Mouse (Mus musculus): Measurements from ENCODE around the gene Spred3. TPM values are rescaled to one million over a fixed set of nuclear protein-coding genes. Genes with fewer than 3 reads are reported as not detected.
A peak's percentile ranks its signal among the peaks of the same experiment; 100 is the strongest.
"Not testable (repeated sequence)": the region's sequence is repeated elsewhere in the genome, so short reads cannot be mapped to it uniquely, and the experiment has no call there.

Spred3 gene
- polyA plus RNA-seq, 1 experiment, result 4.1 TPM

GRCm38 (mm10) chr7:29212199-29212765, 42.1 kb upstream of the Spred3 start:
- Histone ChIP-seq H3K79me2 (ENCODE audit: control insufficient read depth, insufficient read depth) (no peaks in the 10 kb centered on the region), H3K27me3 (ENCODE audit: control insufficient read depth, insufficient read depth, insufficient read length) (no peaks in the 10 kb centered on the region), H3K4me2 (ENCODE audit: low read depth) (peak overlapping the region; percentile 81), H3ac (ENCODE audit: control insufficient read depth, insufficient read length) (no peak overlapping the region), H3K4me3 (peak overlapping the region; percentile 22), H3K36me3 (ENCODE audit: control insufficient read depth, insufficient read depth) (no peaks in the 10 kb centered on the region)
- no peak for TF ChIP-seq MAX (IDR thresholded peaks at IDR 0.05; ENCODE audit: low read depth)
- no peak for TF ChIP-seq POLR2AphosphoS2 (IDR thresholded peaks at IDR 0.05; ENCODE audit: insufficient read length, low read depth)
- no peak for TF ChIP-seq REST (IDR thresholded peaks at IDR 0.05; ENCODE audit: insufficient read depth, insufficient read length)
- TF ChIP-seq MYOG (IDR thresholded peaks at IDR 0.05; ENCODE audit: control insufficient read depth in 1 of 3, insufficient read depth in 1 of 3, insufficient read length in 2 of 3, low read depth in 2 of 3), result no peak
- TF ChIP-seq USF1 (IDR thresholded peaks at IDR 0.05; ENCODE audit: low read depth), result no peak
- TF ChIP-seq TCF3 (IDR thresholded peaks at IDR 0.05; ENCODE audit: insufficient read length, low read depth), result no peak
- TF ChIP-seq POLR2A (IDR thresholded peaks at IDR 0.05; ENCODE audit: insufficient read length, low read depth), result no peak
- no peak for TF ChIP-seq MYOD1 (IDR thresholded peaks at IDR 0.05; ENCODE audit: control insufficient read depth in 1 of 3, insufficient read length in 2 of 3, low read depth in 2 of 3)

- Histone ChIP-seq H3K4me3 (peak overlapping the region; percentile 22), H3K79me2 (ENCODE audit: control insufficient read depth, insufficient read depth) (no peaks in the 10 kb centered on the region), H3K4me2 (ENCODE audit: low read depth) (peak overlapping the region; percentile 81), H3K36me3 (ENCODE audit: control insufficient read depth, insufficient read depth) (no peaks in the 10 kb centered on the region), H3K27me3 (ENCODE audit: control insufficient read depth, insufficient read depth, insufficient read length) (no peaks in the 10 kb centered on the region), H3ac (ENCODE audit: control insufficient read depth, insufficient read length) (no peak overlapping the region)
- TF ChIP-seq TCF3 (IDR thresholded peaks at IDR 0.05; ENCODE audit: insufficient read length, low read depth) (no peak), CEBPB (IDR thresholded peaks at IDR 0.05; ENCODE audit: insufficient read depth, poor library complexity, severe bottlenecking) (no peak), POLR2AphosphoS2 (IDR thresholded peaks at IDR 0.05; ENCODE audit: insufficient read length, low read depth) (no peak), MYOG (IDR thresholded peaks at IDR 0.05; ENCODE audit: control insufficient read depth in 1 of 3, insufficient read depth in 1 of 3, insufficient read length in 2 of 3, low read depth in 2 of 3) (no peak), MYOD1 (IDR thresholded peaks at IDR 0.05; ENCODE audit: control insufficient read depth in 1 of 3, insufficient read length in 2 of 3, low read depth in 2 of 3) (no peak), E2F4 (IDR thresholded peaks at IDR 0.05; ENCODE audit: insufficient read depth) (no peak), SRF (IDR thresholded peaks at IDR 0.05; ENCODE audit: control insufficient read depth, insufficient read length, low read depth) (no peak), TCF12 (IDR thresholded peaks at IDR 0.05; ENCODE audit: insufficient read depth, poor library complexity, severe bottlenecking) (no peak), REST (IDR thresholded peaks at IDR 0.05; ENCODE audit: insufficient read depth, insufficient read length) (no peak), USF1 (IDR thresholded peaks at IDR 0.05; ENCODE audit: low read depth) (no peak), POLR2A (IDR thresholded peaks at IDR 0.05; ENCODE audit: insufficient read length, low read depth) (no peak), MAX (IDR thresholded peaks at IDR 0.05; ENCODE audit: low read depth) (no peak)
Measured at GRCm38 (mm10) chr7:29211415-29212198, 41.4 kb upstream of the Spred3 start.

- not testable (repeated sequence) for H3K27me3 ChIP-seq (ENCODE audit: control insufficient read depth, insufficient read depth, insufficient read length); H3ac ChIP-seq (ENCODE audit: control insufficient read depth, insufficient read length)
- H3K4me3 ChIP-seq, result peak overlapping the region; percentile 22
Measured at GRCm38 (mm10) chr7:29211013-29211412, 40.8 kb upstream of the Spred3 start.

GRCm38 (mm10) chr7:29202577-29202976, 32.4 kb upstream of the Spred3 start:
- Histone ChIP-seq H3K79me2 (ENCODE audit: control insufficient read depth, insufficient read depth) (no peaks in the 10 kb centered on the region), H3K4me3 (no peak overlapping the region), H3ac (ENCODE audit: control insufficient read depth, insufficient read length) (no peak overlapping the region), H3K27me3 (ENCODE audit: control insufficient read depth, insufficient read depth, insufficient read length) (peaks cover 10% of the 10 kb centered on the region), H3K36me3 (ENCODE audit: control insufficient read depth, insufficient read depth) (no peaks in the 10 kb centered on the region), H3K4me2 (ENCODE audit: low read depth) (no peak overlapping the region)
- TF ChIP-seq TCF12 (IDR thresholded peaks at IDR 0.05; ENCODE audit: insufficient read depth, poor library complexity, severe bottlenecking), result no peak
- TF ChIP-seq SRF (IDR thresholded peaks at IDR 0.05; ENCODE audit: control insufficient read depth, insufficient read length, low read depth), result no peak
- TF ChIP-seq USF1 (IDR thresholded peaks at IDR 0.05; ENCODE audit: low read depth), result no peak
- no peak for TF ChIP-seq MYOD1 (IDR thresholded peaks at IDR 0.05; ENCODE audit: control insufficient read depth in 1 of 3, insufficient read length in 2 of 3, low read depth in 2 of 3)
- no peak for TF ChIP-seq POLR2A (IDR thresholded peaks at IDR 0.05; ENCODE audit: insufficient read length, low read depth)
- TF ChIP-seq MYOG (IDR thresholded peaks at IDR 0.05; ENCODE audit: control insufficient read depth in 1 of 3, insufficient read depth in 1 of 3, insufficient read length in 2 of 3, low read depth in 2 of 3), result no peak
- TF ChIP-seq CEBPB (IDR thresholded peaks at IDR 0.05; ENCODE audit: insufficient read depth, poor library complexity, severe bottlenecking), result no peak
- TF ChIP-seq E2F4 (IDR thresholded peaks at IDR 0.05; ENCODE audit: insufficient read depth), result no peak
- no peak for TF ChIP-seq MAX (IDR thresholded peaks at IDR 0.05; ENCODE audit: low read depth)
- TF ChIP-seq REST (IDR thresholded peaks at IDR 0.05; ENCODE audit: insufficient read depth, insufficient read length), result no peak
- no peak for TF ChIP-seq POLR2AphosphoS2 (IDR thresholded peaks at IDR 0.05; ENCODE audit: insufficient read length, low read depth)
- TF ChIP-seq TCF3 (IDR thresholded peaks at IDR 0.05; ENCODE audit: insufficient read length, low read depth), result no peak

More at GRCm38 (mm10) chr7:29211013-29211412, 40.8 kb upstream of the Spred3 start:
- H3K4me2 ChIP-seq (ENCODE audit: low read depth), result peak overlapping the region; percentile 81
- H3K79me2 ChIP-seq (ENCODE audit: control insufficient read depth, insufficient read depth); H3K36me3 ChIP-seq (ENCODE audit: control insufficient read depth, insufficient read depth): not testable (repeated sequence)

GRCm38 (mm10) chr7:29194230-29194629, 24.0 kb upstream of the Spred3 start:
- not testable (repeated sequence) for H3K79me2 ChIP-seq (ENCODE audit: control insufficient read depth, insufficient read depth); H3K4me3 ChIP-seq; H3K27me3 ChIP-seq (ENCODE audit: control insufficient read depth, insufficient read depth, insufficient read length); H3K36me3 ChIP-seq (ENCODE audit: control insufficient read depth, insufficient read depth); H3ac ChIP-seq (ENCODE audit: control insufficient read depth, insufficient read length); H3K4me2 ChIP-seq (ENCODE audit: low read depth)

GRCm38 (mm10) chr7:29181323-29181722, 11.1 kb upstream of the Spred3 start:
- Histone ChIP-seq H3K36me3 (ENCODE audit: control insufficient read depth, insufficient read depth) (peaks cover 12% of the 10 kb centered on the region), H3K79me2 (ENCODE audit: control insufficient read depth, insufficient read depth) (peaks cover 39% of the 10 kb centered on the region)
- H3K4me2 ChIP-seq (ENCODE audit: low read depth); H3K27me3 ChIP-seq (ENCODE audit: control insufficient read depth, insufficient read depth, insufficient read length); H3K4me3 ChIP-seq; H3ac ChIP-seq (ENCODE audit: control insufficient read depth, insufficient read length): not testable (repeated sequence)

All from myocyte (in vitro differentiated cells).